Mouse (Mus musculus) hindbrain, postnatal 0 days (tissue): ENCODE results near the gene Nr4a1. TPM values are rescaled to one million over a fixed set of nuclear protein-coding genes. Genes with fewer than 3 reads are reported as not detected.
A peak's percentile ranks its signal among the peaks of the same experiment; 100 is the strongest.

Experiments
- ATAC-seq: fragments of 200-750 bp; cut with Nextera tagmentation; 2 replicates; pipeline ENCODE4 v1.8.0; 2017; ENCODE audit warnings: mild to moderate bottlenecking, moderate TSS enrichment, moderate library complexity
- DNase-seq: peaks from one replicate; pipeline ENCODE4 v3.0.0-alpha.2; 2015; ENCODE audit warnings: low spot score
- H3K27ac ChIP-seq: fragments of 300-500 bp; sonication (generic); 2 replicates; pipeline ENCODE4 v1.5.1; 2014; ENCODE audit warnings: mild to moderate bottlenecking
- H3K27me3 ChIP-seq: fragments of 300-500 bp; sonication (generic); 2 replicates; pipeline ENCODE4 v1.6.1; 2014; ENCODE audit warnings: low read length, mixed read lengths; ENCODE audit not compliant: insufficient read depth
- H3K36me3 ChIP-seq: fragments of 300-500 bp; sonication (generic); 2 replicates; pipeline ENCODE4 v1.6.1; 2014; ENCODE audit warnings: low read length, mixed read lengths; ENCODE audit not compliant: insufficient read depth
- H3K4me1 ChIP-seq: fragments of 300-500 bp; sonication (generic); 2 replicates; pipeline ENCODE4 v1.6.1; 2014; ENCODE audit warnings: antibody characterized with exemption, low read length, mixed read lengths; ENCODE audit not compliant: insufficient read depth
- H3K4me2 ChIP-seq: fragments of 300-500 bp; sonication (generic); 2 replicates; pipeline ENCODE4 v1.6.1; 2014; ENCODE audit warnings: low read depth, mild to moderate bottlenecking, low read length, moderate library complexity, mixed read lengths
- H3K4me3 ChIP-seq: fragments of 300-500 bp; sonication (generic); 2 replicates; pipeline ENCODE4 v1.5.1; 2014; ENCODE audit warnings: low read length
- H3K9ac ChIP-seq: fragments of 300-500 bp; sonication (generic); replicated peaks from 2 replicates; pipeline ENCODE4 v1.6.1; 2014; ENCODE audit warnings: mild to moderate bottlenecking, low read length, moderate library complexity, mixed read lengths
- H3K9me3 ChIP-seq: fragments of 300-500 bp; sonication (generic); 2 replicates; pipeline ENCODE4 v1.6.1; 2016; ENCODE audit warnings: low read length, mixed read lengths
- CTCF ChIP-seq: IDR thresholded peaks from 2 replicates; pipeline ENCODE4 v1.5.1; 2016; ENCODE audit warnings: antibody characterized with exemption, control low read depth, low read depth
- WGBS: fragments of 180-500 bp; shearing (Covaris S2); extraction: QIAGEN DNeasy Blood & Tissue Kit; methylation state at CpG from one replicate; pipeline ENCODE4 v1.1.7; 2014; 5-methylcytosine and 5-hydroxymethylcytosine counted together
- polyA plus RNA-seq: library from polyadenylated mRNA; unstranded; fragments of >200 nt; fragmentation: Nextera tagmentation; extraction: Ambion mirVana; gene quantifications from 2 replicates; pipeline ENCODE4 v1.2.1, GENCODE M21; 2015
- total RNA-seq: library from RNA; depleted of rRNA; stranded (reverse); fragments of >200 nt; gene quantifications from 2 replicates; pipeline ENCODE4 v1.2.3, GENCODE M21; 2014

The Nr4a1 gene
- total and polyA plus RNA-seq, 2 experiments from 2014 or later = 6.5 to 10.3 TPM

DNA sequence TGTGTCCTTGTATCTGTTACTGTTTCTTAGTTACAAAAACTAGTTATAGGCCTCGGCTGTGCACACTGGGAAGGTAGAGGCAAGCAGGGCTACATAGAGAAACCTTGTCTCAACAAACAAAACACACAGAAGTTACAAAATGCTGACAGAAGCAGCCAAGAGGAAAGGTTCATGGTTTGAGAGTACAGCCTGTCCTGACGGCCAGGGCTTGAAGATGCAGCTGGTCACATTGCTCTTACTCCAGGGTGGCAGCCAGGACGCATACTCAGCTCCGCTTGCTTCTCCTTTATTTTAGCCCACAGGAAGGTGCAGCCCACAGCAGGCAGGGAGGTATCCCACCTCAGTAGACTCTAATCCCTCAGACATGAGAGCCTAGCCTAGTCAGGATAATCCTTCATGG lies 38.0 kb upstream of the Nr4a1 start:
- DNase-seq (no peak), ATAC-seq (no peak)
- no peak for TF ChIP-seq CTCF
- WGBS = 82% methylated on average over 4 of the region's 4 CpGs
- Histone ChIP-seq H3K27ac (no peak overlapping the region), H3K4me2 (no peak overlapping the region), H3K4me1 (no peaks in the 10 kb centered on the region), H3K9me3 (no peaks in the 10 kb centered on the region), H3K36me3 (peaks cover 12% of the 10 kb centered on the region; the same call in 1 of the 2 replicates), H3K4me3 (no peak overlapping the region), H3K27me3 (no peaks in the 10 kb centered on the region), H3K9ac (no peak overlapping the region)

DNA sequence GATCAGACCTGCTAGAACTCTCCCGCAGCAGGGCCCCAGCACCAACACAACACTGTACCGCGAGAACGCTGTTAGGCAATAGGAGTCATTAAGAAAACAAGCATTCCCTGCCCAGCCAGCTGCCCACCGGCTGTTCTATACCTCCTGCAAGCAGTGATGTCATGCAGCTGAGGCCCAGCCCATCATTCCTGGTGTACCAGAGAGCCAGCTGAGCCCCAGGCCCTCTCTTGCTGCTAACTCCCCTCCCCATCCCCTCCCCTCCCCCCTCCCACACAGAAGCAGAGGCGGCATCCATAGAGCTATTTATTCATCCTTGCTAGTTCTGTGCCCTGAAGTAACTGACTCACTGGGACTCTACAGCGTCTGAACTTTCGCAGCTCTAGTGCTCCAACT lies 33.2 kb upstream of the Nr4a1 start:
- no peak overlapping the region for H3K9ac ChIP-seq
- no peak overlapping the region for H3K27ac ChIP-seq
- ATAC-seq = peak; percentile 33
- WGBS = 5% methylated on average over 8 of the region's 8 CpGs
- peak; percentile 58 for DNase-seq
- peaks cover 10% of the 10 kb centered on the region for H3K4me1 ChIP-seq
- no peak for TF ChIP-seq CTCF
- H3K27me3 ChIP-seq = no peaks in the 10 kb centered on the region
- no peaks in the 10 kb centered on the region for H3K36me3 ChIP-seq
- H3K4me2 ChIP-seq = 0 out of 2 replicates have a peak overlapping the region, but pooled peaks have one; percentile 42
- no peak overlapping the region for H3K4me3 ChIP-seq
- no peaks in the 10 kb centered on the region for H3K9me3 ChIP-seq

DNA sequence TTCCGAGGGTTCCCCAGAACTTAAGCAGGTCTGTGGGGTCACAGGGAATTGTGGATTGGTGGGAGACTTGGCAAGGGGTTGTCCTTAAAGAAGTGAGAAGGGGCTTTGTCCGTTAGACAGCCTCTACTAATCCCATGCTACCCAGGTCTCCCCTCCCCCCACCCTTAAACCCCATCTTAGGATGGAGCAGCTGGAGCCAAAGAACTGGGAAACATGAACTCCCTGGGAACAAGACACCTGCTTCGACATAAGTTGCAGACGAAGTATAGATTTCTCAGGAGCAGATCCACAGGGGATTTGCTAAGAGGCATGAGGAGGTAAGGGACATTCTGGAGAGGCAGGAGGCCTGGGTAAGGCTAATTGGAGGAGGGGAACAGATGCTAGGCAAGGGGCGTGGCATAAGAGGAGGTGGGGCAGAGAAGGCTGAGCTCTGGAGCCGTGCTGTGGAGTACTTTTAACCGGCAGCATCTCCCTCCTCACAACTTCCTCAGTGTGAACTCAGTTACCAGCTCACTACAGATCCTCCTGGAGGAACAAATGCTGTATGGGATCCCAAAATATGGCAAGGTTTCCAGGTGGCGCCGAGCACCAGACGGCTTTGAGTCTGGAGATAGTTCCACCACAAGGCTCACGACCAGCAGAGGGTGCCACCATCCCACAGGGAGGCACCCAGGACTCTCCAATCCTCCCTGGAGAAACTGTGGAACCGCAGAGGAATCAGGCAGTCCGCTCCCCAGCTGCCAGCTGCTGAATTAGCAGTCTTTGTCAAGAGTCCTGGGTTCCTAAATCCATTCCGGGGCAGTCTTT lies 32.6 kb upstream of the Nr4a1 start:
- Histone ChIP-seq H3K4me3 (peak overlapping the region; percentile 11; the same call in 1 of the 2 replicates), H3K9me3 (no peaks in the 10 kb centered on the region), H3K27ac (no peak overlapping the region), H3K4me2 (peak overlapping the region; percentile 42), H3K9ac (no peak overlapping the region; the same call in 1 of the 2 replicates), H3K27me3 (no peaks in the 10 kb centered on the region), H3K4me1 (peaks cover 10% of the 10 kb centered on the region), H3K36me3 (no peaks in the 10 kb centered on the region)
- TF ChIP-seq CTCF = peak; percentile 84
- ATAC-seq (peak; percentile 60), DNase-seq (peak; percentile 78)
- 9% methylated on average over 14 of the region's 14 CpGs for WGBS

DNA sequence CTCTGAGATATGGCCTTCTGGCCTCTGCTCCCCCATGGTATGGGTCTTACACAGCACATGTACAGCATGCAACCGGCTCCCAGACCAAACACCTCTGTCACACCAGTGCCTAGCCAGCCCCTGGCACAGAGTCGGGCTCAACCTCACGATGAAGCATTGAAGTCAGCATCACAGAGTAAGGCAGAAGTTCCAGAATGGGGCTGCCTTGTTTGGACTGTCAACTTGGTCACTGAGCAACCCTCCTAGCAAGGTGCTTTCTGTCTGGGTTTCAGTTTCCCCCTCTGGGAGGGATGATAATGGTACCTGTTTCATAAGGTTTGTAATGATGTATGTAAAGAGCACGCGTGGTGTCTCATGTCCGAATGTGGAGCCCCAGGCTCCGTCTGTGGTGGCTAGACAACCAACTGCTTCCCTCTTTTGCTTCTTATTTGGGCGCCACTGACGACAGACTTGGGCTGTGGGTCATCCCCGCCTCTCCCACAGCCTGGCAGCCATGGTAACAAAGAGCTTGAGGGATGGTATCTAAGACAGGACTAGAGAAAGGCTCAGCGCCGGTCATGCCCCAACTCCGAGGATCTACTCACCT lies 31.1 kb upstream of the Nr4a1 start:
- no peaks in the 10 kb centered on the region for H3K9me3 ChIP-seq
- H3K9ac ChIP-seq = peak overlapping the region; percentile 71; the same call in 1 of the 2 replicates
- H3K4me3 ChIP-seq = no peak overlapping the region
- H3K4me1 ChIP-seq = peaks cover 10% of the 10 kb centered on the region
- no peaks in the 10 kb centered on the region for H3K36me3 ChIP-seq
- 41% methylated on average over 13 of the region's 13 CpGs for WGBS
- no peak for DNase-seq
- no peak overlapping the region for H3K27ac ChIP-seq
- no peak for TF ChIP-seq CTCF
- ATAC-seq = no peak
- H3K4me2 ChIP-seq = peak overlapping the region; percentile 92; the same call in 1 of the 2 replicates
- H3K27me3 ChIP-seq = no peaks in the 10 kb centered on the region

DNA sequence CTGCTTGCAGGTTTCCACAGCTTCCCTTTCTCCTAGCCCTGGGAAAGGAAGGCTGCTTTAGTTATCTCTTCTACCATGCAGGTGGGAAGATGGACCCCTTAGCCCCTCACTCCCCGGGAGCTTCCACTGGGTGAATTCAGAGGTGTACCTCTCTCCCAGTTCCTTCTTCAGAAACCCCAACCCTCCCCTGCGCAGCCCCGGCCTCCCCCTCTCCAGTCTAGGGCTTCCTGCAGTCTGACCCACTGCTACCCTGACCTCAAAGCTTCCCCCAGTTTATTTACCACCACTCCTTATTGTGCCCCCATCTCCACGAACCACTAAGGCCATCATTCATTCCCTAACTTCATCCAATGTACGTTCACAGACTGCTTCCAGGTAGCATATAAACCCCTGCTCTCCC lies 30.5 kb upstream of the Nr4a1 start:
- Histone ChIP-seq H3K27me3 (no peaks in the 10 kb centered on the region), H3K4me3 (peak overlapping the region; percentile 70), H3K4me1 (peaks cover 10% of the 10 kb centered on the region), H3K36me3 (no peaks in the 10 kb centered on the region), H3K9ac (peak overlapping the region; percentile 71), H3K9me3 (no peaks in the 10 kb centered on the region), H3K4me2 (peak overlapping the region; percentile 92), H3K27ac (no peak overlapping the region)
- ATAC-seq = no peak
- no peak for TF ChIP-seq CTCF
- 7% methylated on average over 5 of the region's 5 CpGs for WGBS
- no peak for DNase-seq

DNA sequence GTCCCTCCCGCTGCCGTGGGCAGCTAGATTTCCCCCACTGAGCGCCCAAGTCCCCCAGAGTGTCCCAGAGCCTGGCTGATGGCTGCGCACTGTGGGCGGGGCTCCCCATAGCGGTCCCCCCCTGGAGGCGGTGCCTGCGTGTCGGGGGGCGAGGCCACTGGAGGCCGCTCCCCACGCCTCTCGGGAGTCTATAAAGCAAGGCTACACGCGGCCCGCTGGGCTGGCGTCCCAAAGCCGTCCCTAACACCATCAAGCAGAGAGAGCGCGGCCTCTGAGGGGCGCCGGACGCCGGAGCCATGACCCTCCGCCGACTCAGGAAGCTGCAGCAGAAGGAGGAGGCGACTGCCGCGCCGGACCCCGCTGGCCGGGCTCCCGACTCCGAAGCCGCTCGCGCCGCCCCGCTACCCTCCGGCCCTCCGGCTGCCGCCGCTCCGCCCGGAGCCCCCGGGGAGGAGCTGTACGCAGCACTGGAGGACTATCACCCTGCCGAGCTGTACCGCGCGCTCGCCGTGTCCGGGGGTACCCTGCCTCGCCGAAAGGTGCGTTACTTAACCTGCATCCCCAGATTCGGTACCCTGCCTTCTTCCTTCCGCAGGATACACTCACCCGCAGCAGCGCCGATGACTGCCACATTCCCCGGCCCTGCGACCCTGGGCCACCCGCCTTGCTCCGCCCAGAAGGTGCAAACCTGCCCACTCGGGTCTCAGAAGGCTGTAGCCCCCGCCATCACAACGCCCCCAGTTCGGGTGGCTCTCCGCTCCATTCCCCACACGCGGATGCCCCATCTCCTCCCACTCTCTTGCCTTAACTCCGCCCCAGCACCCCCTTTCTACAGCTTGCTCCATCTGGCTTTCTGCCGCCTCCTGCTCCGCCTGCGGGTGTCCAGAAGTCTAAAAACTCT lies 29.8 kb upstream of the Nr4a1 start, which contains the start of gene Grasp:
Grasp (plus strand) TSS at position 183 of the 901 bp plus-strand sequence.
- H3K9ac ChIP-seq = peak within 1 kb of the TSS; percentile 71
- no peaks in the 10 kb centered on the region for H3K9me3 ChIP-seq
- TF ChIP-seq CTCF = 0 out of 2 replicates have a peak, but pooled peaks have one; percentile 6
- H3K4me1 ChIP-seq = peaks cover 10% of the 10 kb centered on the region
- ATAC-seq (peak; percentile 82), DNase-seq (peak; percentile 84)
- H3K36me3 ChIP-seq = no peaks in the 10 kb centered on the region
- peak within 1 kb of the TSS; percentile 12; the same call in 1 of the 2 replicates for H3K27ac ChIP-seq
- H3K4me3 ChIP-seq = peak within 1 kb of the TSS; percentile 70
- under 1% methylated on average over 72 of the region's 77 CpGs for WGBS
- no peaks in the 10 kb centered on the region for H3K27me3 ChIP-seq
- peak within 1 kb of the TSS; percentile 92 for H3K4me2 ChIP-seq
